Mouse (Mus musculus): ENCODE measurements at regions not wholly inside any gene's neighbourhood (a gene's known extent, or its start where the extent isn't known, plus 50 kb on each side); places are given as distances from the start of the nearest gene placed in this dataset.

- Histone ChIP-seq H3K27me3 (no peaks in the 10 kb centered on the region), H3K4me1 (peaks cover 17% of the 10 kb centered on the region), H3K4me2 (replicated peaks) (no peak overlapping the region), H3K36me3 (no peaks in the 10 kb centered on the region), H3K4me3 (no peak overlapping the region), H3K27ac (no peak overlapping the region), H3K9ac (no peak overlapping the region), H3K9me3 (no peaks in the 10 kb centered on the region)
- no peak for ATAC-seq (ENCODE audit: insufficient number of reproducible peaks, insufficient read depth, low FRiP score, low TSS enrichment)
- 65% methylated on average over 13 of the region's 13 CpGs for WGBS
Measured at GRCm38 (mm10) chr6:91619735-91620732, 63.8 kb upstream of the Slc6a6 start.

GRCm38 (mm10) chr6:91621437-91621836, 62.4 kb upstream of the Slc6a6 start:
- Histone ChIP-seq H3K4me2 (replicated peaks) (no peak overlapping the region), H3K9me3 (no peaks in the 10 kb centered on the region), H3K27ac (no peak overlapping the region), H3K4me3 (no peak overlapping the region), H3K36me3 (no peaks in the 10 kb centered on the region), H3K9ac (no peak overlapping the region), H3K4me1 (peaks cover 11% of the 10 kb centered on the region), H3K27me3 (no peaks in the 10 kb centered on the region)
- no peak for ATAC-seq (ENCODE audit: insufficient number of reproducible peaks, insufficient read depth, low FRiP score, low TSS enrichment)
- 93% methylated on average over 3 of the region's 3 CpGs for WGBS

GRCm38 (mm10) chr6:91622425-91622824, 61.4 kb upstream of the Slc6a6 start:
- H3K27me3 ChIP-seq = no peaks in the 10 kb centered on the region
- 68% methylated on average over 3 of the region's 3 CpGs for WGBS
- ATAC-seq (ENCODE audit: insufficient number of reproducible peaks, insufficient read depth, low FRiP score, low TSS enrichment) = no peak
- H3K4me1 ChIP-seq = peaks cover 4% of the 10 kb centered on the region
- no peak overlapping the region for H3K4me3 ChIP-seq
- H3K9ac ChIP-seq = no peak overlapping the region
- no peak overlapping the region for H3K27ac ChIP-seq
- no peak overlapping the region for H3K4me2 ChIP-seq (replicated peaks)
- H3K36me3 ChIP-seq = no peaks in the 10 kb centered on the region
- H3K9me3 ChIP-seq = no peaks in the 10 kb centered on the region

- no peak for ATAC-seq (ENCODE audit: insufficient number of reproducible peaks, insufficient read depth, low FRiP score, low TSS enrichment)
- Histone ChIP-seq H3K9me3 (no peaks in the 10 kb centered on the region), H3K4me2 (replicated peaks) (no peak overlapping the region), H3K4me1 (no peaks in the 10 kb centered on the region), H3K36me3 (no peaks in the 10 kb centered on the region), H3K27me3 (no peaks in the 10 kb centered on the region), H3K27ac (no peak overlapping the region), H3K9ac (no peak overlapping the region), H3K4me3 (no peak overlapping the region)
- WGBS = 88% methylated on average over 4 of the region's 4 CpGs
Measured at GRCm38 (mm10) chr6:91623646-91624045, 60.2 kb upstream of the Slc6a6 start.

- Histone ChIP-seq H3K36me3 (no peaks in the 10 kb centered on the region), H3K4me2 (replicated peaks) (no peak overlapping the region), H3K4me3 (no peak overlapping the region), H3K4me1 (no peaks in the 10 kb centered on the region), H3K27ac (no peak overlapping the region), H3K27me3 (no peaks in the 10 kb centered on the region), H3K9ac (no peak overlapping the region), H3K9me3 (peaks cover 2% of the 10 kb centered on the region; the same call in 1 of the 2 replicates)
- WGBS = 87% methylated on average over 4 of the region's 4 CpGs
- ATAC-seq (ENCODE audit: insufficient number of reproducible peaks, insufficient read depth, low FRiP score, low TSS enrichment) = no peak
Measured at GRCm38 (mm10) chr6:91629230-91629629, 54.6 kb upstream of the Slc6a6 start.

GRCm38 (mm10) chr6:91631261-91631660, 52.6 kb upstream of the Slc6a6 start:
- Histone ChIP-seq H3K4me3 (no peak overlapping the region), H3K36me3 (no peaks in the 10 kb centered on the region), H3K4me1 (no peaks in the 10 kb centered on the region), H3K9ac (no peak overlapping the region), H3K9me3 (peaks cover 2% of the 10 kb centered on the region; the same call in 1 of the 2 replicates), H3K4me2 (replicated peaks) (no peak overlapping the region), H3K27ac (no peak overlapping the region), H3K27me3 (no peaks in the 10 kb centered on the region)
- 87% methylated on average over 6 of the region's 6 CpGs for WGBS
- ATAC-seq (ENCODE audit: insufficient number of reproducible peaks, insufficient read depth, low FRiP score, low TSS enrichment) = no peak
